Mouse (Mus musculus) erythroid progenitor cell, adult 5-6 weeks (primary cell): ENCODE results near the gene Tmed10. TPM values are rescaled to one million over a fixed set of nuclear protein-coding genes. Genes with fewer than 3 reads are reported as not detected.

Experiments used
- ATAC-seq: replicated peaks from 2 replicates; pipeline ENCODE4 v1.8.0; 2016; ENCODE audit warnings: moderate number of reproducible peaks, mild to moderate bottlenecking, moderate TSS enrichment, inconsistent platforms; ENCODE audit not compliant: poor library complexity, low FRiP score, severe bottlenecking
- total RNA-seq, 2 experiments: library from RNA; stranded (forward) in 1 of 2; stranded (reverse) in 1 of 2; fragments of 150-400 nt in 1 of 2; fragments of 186-747, 209-891 nt in 1 of 2; gene quantifications; 2 replicates each; pipeline versions ENCODE4 v1.2.3 to v1.2.4; 2015 to 2017; ENCODE audit warnings: low replicate concordance in 2 of 2

Gene Tmed10
- total RNA-seq (2015; ENCODE audit: low replicate concordance): 85.9 and 101 TPM in 2 replicates
- total RNA-seq (2017; ENCODE audit: low replicate concordance): 65.6 and 71.7 TPM in 2 replicates

- peak; percentile 92 for ATAC-seq
Measured at GRCm38 (mm10) chr12:85374561-85375272, at the start of gene Tmed10. Gene Tmed10, minus strand, starts transcription at chr12:85374847.

- no peak for ATAC-seq
Measured at GRCm38 (mm10) chr12:85423236-85423635, 48.6 kb upstream of the Tmed10 start.

GRCm38 (mm10) chr12:85422536-85422935, 47.9 kb upstream of the Tmed10 start:
- ATAC-seq: no peak

GRCm38 (mm10) chr12:85420945-85421344, 46.3 kb upstream of the Tmed10 start:
- ATAC-seq: no peak

- ATAC-seq: no peak
Measured at GRCm38 (mm10) chr12:85417845-85418244, 43.2 kb upstream of the Tmed10 start.

- no peak for ATAC-seq
Measured at GRCm38 (mm10) chr12:85416298-85416697, 41.7 kb upstream of the Tmed10 start.

- ATAC-seq: no peak
Measured at GRCm38 (mm10) chr12:85415876-85416275, 41.2 kb upstream of the Tmed10 start.

- no peak for ATAC-seq
Measured at GRCm38 (mm10) chr12:85411136-85411535, 36.5 kb upstream of the Tmed10 start.

GRCm38 (mm10) chr12:85397960-85398272, 23.3 kb upstream of the Tmed10 start:
- ATAC-seq: no peak

- no peak for ATAC-seq
Measured at GRCm38 (mm10) chr12:85397063-85397959, 22.7 kb upstream of the Tmed10 start.

- no peak for ATAC-seq
Measured at GRCm38 (mm10) chr12:85393981-85394380, 19.3 kb upstream of the Tmed10 start.

GRCm38 (mm10) chr12:85393526-85393925, 18.9 kb upstream of the Tmed10 start:
- no peak for ATAC-seq

- ATAC-seq: no peak
Measured at GRCm38 (mm10) chr12:85391148-85391547, 16.5 kb upstream of the Tmed10 start.

GRCm38 (mm10) chr12:85389204-85390185, 14.8 kb upstream of the Tmed10 start:
- ATAC-seq: peak; percentile 56

- ATAC-seq: no peak
Measured at GRCm38 (mm10) chr12:85385995-85386375, 11.3 kb upstream of the Tmed10 start.

- ATAC-seq: no peak
Measured at GRCm38 (mm10) chr12:85385329-85385994, 10.8 kb upstream of the Tmed10 start.

- no peak for ATAC-seq
Measured at GRCm38 (mm10) chr12:85382761-85383680, 8.4 kb upstream of the Tmed10 start.

- ATAC-seq: no peak
Measured at GRCm38 (mm10) chr12:85381570-85381969, 6.9 kb upstream of the Tmed10 start.
